16 mouse cellular contexts compared by ENCODE assay signal in genomic region chr13:97487746-97488473, GRCm38 (mm10).
DNase-seq lines count a peak whose midpoint lies in the region; ATAC-seq and TF ChIP-seq lines count a peak whose summit lies in the region.
"Had no signal": no experiment of that assay in that cellular context is flagged by ENCODE, and none has a peak within 500 bp of the region (broad histone marks: within the 10 kb centered on the region; RNA-seq: fewer than 3 reads in every experiment).

No protein-coding gene starts in this region.

- no peak overlapping the region for H3K4me2 ChIP-seq in hindbrain, embryonic 12.5 days (replicated peaks)
- no peak overlapping the region for H3K4me2 ChIP-seq in hindbrain, embryonic 13.5 days
- no peak overlapping the region for H3K4me2 ChIP-seq in midbrain, embryonic 11.5 days
- no peak overlapping the region for H3K4me2 ChIP-seq in hindbrain, embryonic 14.5 days (replicated peaks)
- H3K4me2 ChIP-seq: embryonic facial prominence, embryonic 13.5 days; liver, embryonic 12.5 days had no signal

- 72% methylated on average over 9 of the region's 9 CpGs for WGBS in hindbrain, embryonic 12.5 days
- 67% methylated on average over 9 of the region's 9 CpGs for WGBS in hindbrain, embryonic 13.5 days
- 81% methylated on average over 9 of the region's 9 CpGs for WGBS in midbrain, embryonic 11.5 days
- 88% methylated on average over 9 of the region's 9 CpGs for WGBS in midbrain, embryonic 10.5 days
- WGBS in hindbrain, embryonic 14.5 days, result 60% methylated on average over 9 of the region's 9 CpGs

- H3K36me3 ChIP-seq in hindbrain, embryonic 12.5 days, result no peaks in the 10 kb centered on the region
- H3K36me3 ChIP-seq in hindbrain, embryonic 13.5 days, result no peaks in the 10 kb centered on the region
- H3K36me3 ChIP-seq in midbrain, embryonic 11.5 days (ENCODE audit: control insufficient read depth, insufficient read depth, low read length), result no peaks in the 10 kb centered on the region
- H3K36me3 ChIP-seq in midbrain, embryonic 10.5 days, result no peaks in the 10 kb centered on the region
- H3K36me3 ChIP-seq in hindbrain, embryonic 14.5 days (replicated peaks; ENCODE audit: control insufficient read depth, insufficient read depth), result no peaks in the 10 kb centered on the region
- H3K36me3 ChIP-seq: embryonic facial prominence, embryonic 13.5 days; heart, embryonic 10.5 days; liver, embryonic 12.5 days had no signal

- DNase-seq in midbrain, embryonic 11.5 days (ENCODE audit: low spot score, missing footprints), result peak; percentile 62
- no peak for DNase-seq in midbrain, embryonic 10.5 days (ENCODE audit: low spot score)
- DNase-seq in hindbrain, embryonic 14.5 days (ENCODE audit: low spot score), result peak; percentile 69
- peak; percentile 62 for DNase-seq in retina, embryonic 14.5 days (ENCODE audit: low spot score)
- DNase-seq in layer of hippocampus, adult 2 months (ENCODE audit: low spot score in 2 of 2), result no peak
- no peak for DNase-seq in cerebellum, postnatal 36 days
- DNase-seq: adrenal gland, postnatal 25 days; cerebellum, adult 18-20 months; gastrocnemius, adult 2 months; layer of hippocampus, postnatal 36 days; thymus, adult 18-20 months had no signal

- H3K4me3 ChIP-seq in hindbrain, embryonic 12.5 days, result no peak overlapping the region
- no peak overlapping the region for H3K4me3 ChIP-seq in hindbrain, embryonic 13.5 days
- H3K4me3 ChIP-seq in midbrain, embryonic 11.5 days (ENCODE audit: low read depth, low read length), result no peak overlapping the region
- H3K4me3 ChIP-seq in midbrain, embryonic 10.5 days, result no peak overlapping the region
- no peak overlapping the region for H3K4me3 ChIP-seq in hindbrain, embryonic 14.5 days (replicated peaks; ENCODE audit: low read length)
- H3K4me3 ChIP-seq in layer of hippocampus, adult 2 months, result no peak overlapping the region
- H3K4me3 ChIP-seq: embryonic facial prominence, embryonic 13.5 days; gastrocnemius, adult 2 months; heart, embryonic 10.5 days; liver, embryonic 12.5 days had no signal

- peaks cover 30% of the 10 kb centered on the region for H3K4me1 ChIP-seq in hindbrain, embryonic 12.5 days
- peaks cover 31% of the 10 kb centered on the region for H3K4me1 ChIP-seq in hindbrain, embryonic 13.5 days (replicated peaks)
- 0 out of 2 replicates have a peak, but pooled peaks cover 8% of the 10 kb centered on the region for H3K4me1 ChIP-seq in midbrain, embryonic 11.5 days (ENCODE audit: control insufficient read depth, insufficient read depth, low read length)
- H3K4me1 ChIP-seq in midbrain, embryonic 10.5 days, result peaks cover 46% of the 10 kb centered on the region
- H3K4me1 ChIP-seq in hindbrain, embryonic 14.5 days (replicated peaks; ENCODE audit: control insufficient read depth, insufficient read depth, low read length), result peaks cover 27% of the 10 kb centered on the region
- H3K4me1 ChIP-seq: liver, embryonic 12.5 days had no signal

- TF ChIP-seq CTCF in layer of hippocampus, adult 2 months (conservative IDR thresholded peaks at IDR 0.05), result no peak

- H3K27me3 ChIP-seq in hindbrain, embryonic 12.5 days, result no peaks in the 10 kb centered on the region
- H3K27me3 ChIP-seq in hindbrain, embryonic 13.5 days, result no peaks in the 10 kb centered on the region
- no peaks in the 10 kb centered on the region; the same call in 1 of the 2 replicates for H3K27me3 ChIP-seq in midbrain, embryonic 11.5 days (ENCODE audit: control insufficient read depth, insufficient read depth, low read length)
- H3K27me3 ChIP-seq in midbrain, embryonic 10.5 days (ENCODE audit: low read depth, poor library complexity, severe bottlenecking), result no peaks in the 10 kb centered on the region; the same call in 1 of the 2 replicates
- H3K27me3 ChIP-seq in hindbrain, embryonic 14.5 days (ENCODE audit: control insufficient read depth, insufficient read depth, low read length), result no peaks in the 10 kb centered on the region
- H3K27me3 ChIP-seq: embryonic facial prominence, embryonic 13.5 days had no signal

- peak overlapping the region; percentile 32; the same call in 1 of the 2 replicates for H3K27ac ChIP-seq in hindbrain, embryonic 12.5 days
- H3K27ac ChIP-seq in hindbrain, embryonic 13.5 days, result no peak overlapping the region
- H3K27ac ChIP-seq in midbrain, embryonic 11.5 days (ENCODE audit: low read depth, low read length), result no peak overlapping the region
- H3K27ac ChIP-seq in midbrain, embryonic 10.5 days (replicated peaks), result no peak overlapping the region
- H3K27ac ChIP-seq in hindbrain, embryonic 14.5 days, result no peak overlapping the region
- H3K27ac ChIP-seq in layer of hippocampus, adult 2 months, result no peak overlapping the region
- H3K27ac ChIP-seq: embryonic facial prominence, embryonic 13.5 days; gastrocnemius, adult 2 months; heart, embryonic 10.5 days; liver, embryonic 12.5 days had no signal

- no peaks in the 10 kb centered on the region for H3K9me3 ChIP-seq in hindbrain, embryonic 12.5 days (replicated peaks)
- H3K9me3 ChIP-seq in hindbrain, embryonic 13.5 days, result no peaks in the 10 kb centered on the region
- H3K9me3 ChIP-seq in midbrain, embryonic 11.5 days (ENCODE audit: control insufficient read depth, low read length), result no peaks in the 10 kb centered on the region
- no peaks in the 10 kb centered on the region for H3K9me3 ChIP-seq in midbrain, embryonic 10.5 days (replicated peaks)
- H3K9me3 ChIP-seq in hindbrain, embryonic 14.5 days (ENCODE audit: control insufficient read depth, low read length), result no peaks in the 10 kb centered on the region
- H3K9me3 ChIP-seq: embryonic facial prominence, embryonic 13.5 days; heart, embryonic 10.5 days; liver, embryonic 12.5 days had no signal

- no peak overlapping the region for H3K9ac ChIP-seq in hindbrain, embryonic 12.5 days
- no peak overlapping the region for H3K9ac ChIP-seq in hindbrain, embryonic 13.5 days
- no peak overlapping the region for H3K9ac ChIP-seq in midbrain, embryonic 11.5 days (ENCODE audit: low read length)
- H3K9ac ChIP-seq in hindbrain, embryonic 14.5 days, result no peak overlapping the region
- H3K9ac ChIP-seq: embryonic facial prominence, embryonic 13.5 days; liver, embryonic 12.5 days had no signal

- no peak for ATAC-seq in hindbrain, embryonic 12.5 days (ENCODE audit: low FRiP score)
- no peak for ATAC-seq in hindbrain, embryonic 13.5 days (ENCODE audit: low FRiP score)
- ATAC-seq in midbrain, embryonic 11.5 days (ENCODE audit: low FRiP score), result no peak
- ATAC-seq in hindbrain, embryonic 14.5 days (ENCODE audit: low FRiP score), result no peak
- ATAC-seq: liver, embryonic 12.5 days had no signal

Comparison
In these comparisons a context has a peak if more than half of its experiments do, and no peak if none do; other contexts are left out.
1. DNase-seq: peak in midbrain, embryonic 11.5 days (single experiment), hindbrain, embryonic 14.5 days (single experiment) and retina, embryonic 14.5 days (single experiment); none in midbrain, embryonic 10.5 days (single experiment), layer of hippocampus, adult 2 months (0 of 2) and cerebellum, postnatal 36 days (0 of 2).